Mouse (Mus musculus): Measurements from ENCODE around the gene Gm17174. TPM values are rescaled to one million over a fixed set of nuclear protein-coding genes. Genes with fewer than 3 reads are reported as not detected.
"Not testable (repeated sequence)": the region's sequence is repeated elsewhere in the genome, so short reads cannot be mapped to it uniquely, and the experiment has no call there.

The Gm17174 gene
- polyA plus RNA-seq (2017; shearing (Covaris generic)) = not detected

- not testable (repeated sequence) for ATAC-seq
Measured at GRCm38 (mm10) chr14:51592039-51592438, at the start of gene Gm17174. Gene Gm17174, minus strand, starts transcription at chr14:51592139.

DNA sequence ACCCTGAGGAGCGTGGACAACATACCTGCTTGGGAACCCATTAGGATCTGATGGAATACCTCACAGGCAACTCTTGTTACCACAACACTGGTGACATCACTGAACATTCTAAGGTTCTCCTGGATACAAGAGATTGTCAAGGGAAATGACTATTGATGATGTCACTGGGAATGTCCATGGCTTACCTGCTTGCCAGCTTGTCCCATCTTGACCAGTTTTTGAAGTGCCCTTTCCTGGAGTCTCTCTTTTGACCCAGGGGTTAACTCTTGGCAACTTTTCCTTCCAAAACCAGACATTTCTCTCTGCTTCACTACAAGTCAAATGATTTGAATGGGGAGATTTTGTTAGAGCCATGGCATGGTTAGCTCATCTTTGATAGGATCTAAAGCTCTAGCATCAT lies 43.6 kb upstream of the Gm17174 start, which contains the start of gene Gm4181:
Gene Gm4181 (minus strand): TSS at position 101 of the 400 bp plus-strand sequence.
- not testable (repeated sequence) for ATAC-seq

- ATAC-seq = not testable (repeated sequence)
Measured at GRCm38 (mm10) chr14:51632426-51632825, 40.5 kb upstream of the Gm17174 start.

DNA sequence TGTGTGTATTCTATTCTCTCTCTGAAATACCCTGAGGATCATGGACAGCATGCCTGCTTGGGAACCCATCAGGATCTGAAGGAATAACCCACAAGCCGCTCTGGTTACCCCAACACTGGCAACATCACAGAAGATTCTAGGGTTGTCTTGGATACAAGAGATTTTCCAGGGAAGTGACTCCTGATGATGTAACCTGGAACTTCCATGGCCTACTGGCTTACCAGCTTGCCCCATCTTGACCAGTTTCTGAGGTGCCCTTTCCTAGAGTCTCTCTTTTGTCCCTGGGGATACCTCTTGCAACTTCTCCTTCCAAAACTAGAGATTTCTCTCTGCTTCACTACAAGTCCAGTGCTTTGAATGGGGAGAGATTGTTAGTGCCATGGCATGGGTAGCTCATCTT lies 19.3 kb upstream of the Gm17174 start, which contains the start of gene Gm17078:
Gene Gm17078 (minus strand): TSS at position 101 of the 400 bp plus-strand sequence.
- ATAC-seq = no peak

DNA sequence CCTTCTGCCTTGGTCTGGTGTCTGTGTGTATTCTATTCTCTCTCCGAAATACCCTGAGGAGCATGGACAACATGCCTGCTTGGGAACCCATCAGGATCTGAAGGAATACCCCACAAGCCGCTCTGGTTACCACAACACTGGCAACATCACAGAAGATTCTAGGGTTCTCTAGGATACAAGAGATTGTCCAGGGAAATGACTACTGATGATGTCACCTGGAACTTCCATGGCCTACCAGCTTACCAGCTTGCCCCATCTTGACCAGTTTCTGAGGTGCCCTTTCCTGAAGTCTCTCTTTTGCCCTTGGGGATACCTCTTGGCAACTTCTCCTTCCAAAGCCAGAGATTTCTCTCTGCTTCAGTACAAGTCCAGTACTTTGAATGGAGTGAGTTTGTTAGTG lies 18.0 kb downstream of the Gm17174 start, which contains the start of gene Gm17175:
Gene Gm17175 (minus strand): TSS at position 101 of the 400 bp plus-strand sequence.
- ATAC-seq = not testable (repeated sequence)

GRCm38 (mm10) chr14:51552490-51552889 lies 39.4 kb downstream of the Gm17174 start, which contains the start of gene Gm5622:
Gene Gm5622, plus strand, starts transcription at chr14:51552790.
- no peak for ATAC-seq

Other genes with a start within 250 kb of the Gm17174 start
- not detected for gene Gm7247, start 230.4 kb downstream of the Gm17174 start, polyA plus RNA-seq (2017; shearing (Covaris generic))
- not detected for gene Vmn2r88, start 181.3 kb downstream of the Gm17174 start, polyA plus RNA-seq (2017; shearing (Covaris generic))
- gene Vmn2r89, start 140.3 kb downstream of the Gm17174 start, polyA plus RNA-seq (2017; shearing (Covaris generic)) = under 1 TPM in 1 of 2 experiments, not detected in 1; 0.05 TPM
- gene Gm5622, start 39.3 kb downstream of the Gm17174 start, polyA plus RNA-seq (2017; shearing (Covaris generic)) = not detected
- gene Gm17175, start 18.1 kb downstream of the Gm17174 start, polyA plus RNA-seq (2017; shearing (Covaris generic)) = not detected
- not detected for gene Gm17078, start 19.2 kb upstream of the Gm17174 start, polyA plus RNA-seq (2017; shearing (Covaris generic))
- not detected for gene Gm4181, start 43.5 kb upstream of the Gm17174 start, polyA plus RNA-seq (2017; shearing (Covaris generic))
- not detected for gene Gm17079, start 103.3 kb upstream of the Gm17174 start, polyA plus RNA-seq (2017; shearing (Covaris generic))
- not detected for gene Gm5800, start 125.0 kb upstream of the Gm17174 start, polyA plus RNA-seq (2017; shearing (Covaris generic))
- gene Ang4, start 181.5 kb upstream of the Gm17174 start, polyA plus RNA-seq (2017; shearing (Covaris generic)) = not detected
- gene AY358078, start 207.9 kb upstream of the Gm17174 start, polyA plus RNA-seq (2017; shearing (Covaris generic)) = not detected